Comparison of ENCODE assay signal across 28 mouse cellular contexts in the genomic region with DNA sequence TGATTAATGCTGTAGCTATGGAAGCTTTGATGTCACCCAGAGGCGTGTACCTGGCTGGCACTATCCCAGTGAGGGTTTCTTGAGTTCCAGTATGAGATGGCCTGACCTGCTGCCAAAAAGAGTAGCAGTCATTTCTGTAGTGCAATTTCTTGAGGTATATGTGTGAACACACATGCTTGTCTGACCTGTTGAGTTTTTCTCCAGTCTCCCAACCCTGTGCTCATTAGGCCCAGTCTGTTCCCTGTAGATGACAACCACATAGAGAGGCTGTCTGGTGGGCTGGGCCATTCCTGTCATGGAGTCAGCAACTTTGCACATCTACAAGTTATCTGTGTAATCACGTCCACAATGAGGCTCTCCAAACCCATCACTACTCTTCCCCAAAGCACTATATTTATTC.
"Had no signal": no experiment of that assay in that cellular context is flagged by ENCODE, and none has a peak within 500 bp of the region (broad histone marks: within the 10 kb centered on the region; RNA-seq: fewer than 3 reads in every experiment).

No protein-coding gene starts in this region.

- H3K4me2 ChIP-seq: limb, embryonic 12.5 days; limb, embryonic 13.5 days; limb, embryonic 15.5 days; liver, embryonic 11.5 days; liver, embryonic 12.5 days; liver, embryonic 13.5 days; liver, embryonic 15.5 days; lung, embryonic 14.5 days; lung, embryonic 15.5 days; midbrain, embryonic 11.5 days; midbrain, embryonic 12.5 days; midbrain, embryonic 13.5 days; midbrain, embryonic 15.5 days; neural tube, embryonic 12.5 days had no signal

- H3K27me3 ChIP-seq: limb, embryonic 12.5 days; limb, embryonic 13.5 days; limb, embryonic 15.5 days; liver, embryonic 12.5 days; liver, embryonic 13.5 days; liver, embryonic 15.5 days; lung, embryonic 15.5 days; megakaryocyte, embryonic 14.5 days; midbrain, embryonic 12.5 days; midbrain, embryonic 13.5 days; midbrain, embryonic 15.5 days; neural tube, embryonic 12.5 days had no signal

- H3K4me3 ChIP-seq: limb, embryonic 10.5 days; limb, embryonic 12.5 days; limb, embryonic 13.5 days; limb, embryonic 15.5 days; liver, embryonic 12.5 days; liver, embryonic 13.5 days; liver, embryonic 15.5 days; lung, embryonic 15.5 days; megakaryocyte, embryonic 14.5 days; midbrain, embryonic 10.5 days; midbrain, embryonic 12.5 days; midbrain, embryonic 13.5 days; midbrain, embryonic 15.5 days; neural tube, embryonic 12.5 days had no signal

- H3K9me3 ChIP-seq: limb, embryonic 10.5 days; limb, embryonic 12.5 days; limb, embryonic 13.5 days; limb, embryonic 15.5 days; liver, embryonic 12.5 days; liver, embryonic 13.5 days; liver, embryonic 15.5 days; lung, embryonic 15.5 days; megakaryocyte, embryonic 14.5 days; midbrain, embryonic 10.5 days; midbrain, embryonic 12.5 days; midbrain, embryonic 13.5 days; midbrain, embryonic 15.5 days; neural tube, embryonic 12.5 days had no signal

- H3K9ac ChIP-seq: limb, embryonic 12.5 days; limb, embryonic 13.5 days; limb, embryonic 15.5 days; liver, embryonic 12.5 days; liver, embryonic 13.5 days; liver, embryonic 14.5 days; liver, embryonic 15.5 days; liver, postnatal 0 days; lung, embryonic 14.5 days; lung, embryonic 15.5 days; midbrain, embryonic 12.5 days; midbrain, embryonic 13.5 days; midbrain, embryonic 15.5 days; neural tube, embryonic 12.5 days had no signal

- H3K4me1 ChIP-seq: limb, embryonic 10.5 days; limb, embryonic 12.5 days; limb, embryonic 13.5 days; liver, embryonic 12.5 days; liver, embryonic 13.5 days; liver, embryonic 15.5 days; lung, embryonic 15.5 days; midbrain, embryonic 10.5 days; midbrain, embryonic 12.5 days; midbrain, embryonic 13.5 days; midbrain, embryonic 15.5 days; neural tube, embryonic 12.5 days had no signal

- H3K27ac ChIP-seq: limb, embryonic 10.5 days; limb, embryonic 12.5 days; limb, embryonic 13.5 days; limb, embryonic 15.5 days; liver, embryonic 12.5 days; liver, embryonic 13.5 days; liver, embryonic 14.5 days; liver, embryonic 15.5 days; lung, embryonic 15.5 days; macrophage; midbrain, embryonic 10.5 days; midbrain, embryonic 12.5 days; midbrain, embryonic 13.5 days; midbrain, embryonic 15.5 days; neural tube, embryonic 12.5 days had no signal

- DNase-seq: liver; liver, embryonic 13.5 days; liver, postnatal 0 days; lung, adult 18-20 months; lung, adult 2 months; lung, postnatal 10 days; lung, postnatal 14 days; lung, postnatal 36 days; lung, postnatal 4 days; midbrain, embryonic 14.5 days had no signal
